Mouse (Mus musculus) brain, embryonic 14.5 days (tissue): ENCODE data around the gene Nt5c3.

ENCODE experiments used
- CTCF ChIP-seq: fragments of 200-500 bp; IDR thresholded peaks from 2 replicates; pipeline ENCODE4 v1.5.1; 2012; ENCODE audit warnings: inconsistent platforms, mild to moderate bottlenecking, moderate library complexity, borderline replicate concordance; ENCODE audit not compliant: insufficient read depth, insufficient read length; ENCODE audit errors: extremely low read depth
- POLR2A ChIP-seq: fragments of 200-500 bp; IDR thresholded peaks from 2 replicates; pipeline ENCODE4 v1.6.1; 2012; ENCODE audit warnings: mild to moderate bottlenecking, inconsistent platforms, borderline replicate concordance; ENCODE audit not compliant: poor library complexity, insufficient read depth, insufficient read length, severe bottlenecking; ENCODE audit errors: extremely low read depth

DNA sequence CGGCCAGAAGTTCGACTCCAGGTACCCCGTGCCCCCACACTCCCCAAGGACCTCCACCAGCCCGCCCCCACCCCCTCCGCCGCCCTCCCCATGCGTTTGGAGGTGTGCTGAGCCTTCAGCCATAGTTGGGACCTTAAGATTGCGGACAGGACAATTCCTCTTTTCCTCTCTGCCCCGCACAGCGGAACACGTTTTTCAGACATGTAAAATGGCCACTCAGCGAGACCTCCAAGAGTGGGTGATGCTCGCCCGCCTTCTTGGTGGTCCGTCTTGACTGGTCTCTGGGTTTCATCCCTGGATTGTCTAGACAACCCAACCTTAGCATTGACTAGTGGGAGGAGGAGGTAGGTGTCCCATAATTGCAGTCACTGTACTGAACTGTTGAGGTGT lies 91.3 kb downstream of the Nt5c3 start:
- no peak for TF ChIP-seq POLR2A
- TF ChIP-seq CTCF: no peak
